Mouse (Mus musculus): ENCODE results near the gene Upb1. TPM values are rescaled to one million over a fixed set of nuclear protein-coding genes. Genes with fewer than 3 reads are reported as not detected.
A peak's percentile ranks its signal among the peaks of the same experiment; 100 is the strongest.

The Upb1 gene
- total RNA-seq, 1 experiment = 0.62 TPM

DNA sequence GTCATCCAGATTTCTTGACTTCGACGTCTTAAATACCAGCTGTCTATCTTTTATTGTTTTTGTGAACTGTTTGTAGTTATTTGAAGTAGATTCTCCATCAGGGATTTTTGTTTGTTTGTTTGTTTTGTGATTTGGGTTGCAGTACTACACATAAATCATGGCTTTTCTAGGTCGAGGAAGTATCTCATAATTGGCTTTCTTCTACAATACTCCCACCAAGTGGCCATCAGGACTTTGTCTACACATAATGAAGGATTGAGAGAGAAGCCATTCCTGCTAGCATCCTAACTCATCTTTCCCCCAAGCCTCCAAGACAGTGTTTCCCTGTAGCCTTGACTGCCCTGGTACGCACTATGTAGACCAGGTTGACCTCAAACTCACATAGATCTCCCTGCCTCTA, 10.1 kb upstream of the Upb1 start:
- Histone ChIP-seq H3K9me3 (ENCODE audit: control insufficient read depth, insufficient read depth, low read depth, low read length) (no peaks in the 10 kb centered on the region), H3K4me3 (ENCODE audit: insufficient read depth in 1 of 2, low read depth in 1 of 2, low read length in 2 of 2, poor library complexity in 1 of 2, severe bottlenecking in 1 of 2) (no peak overlapping the region), H3K36me3 (ENCODE audit: control insufficient read depth, insufficient read depth, low read length, poor library complexity, severe bottlenecking) (no peaks in the 10 kb centered on the region), H3K4me1 (ENCODE audit: control insufficient read depth in 2 of 2, insufficient read depth in 2 of 2, low read length in 2 of 2, poor library complexity in 1 of 2) (no peaks in the 10 kb centered on the region), H3K27ac (ENCODE audit: insufficient read depth, low read depth, low read length, poor library complexity, severe bottlenecking) (no peak overlapping the region), H3K9ac (ENCODE audit: insufficient read depth, low read depth, low read length, poor library complexity, severe bottlenecking) (no peak overlapping the region)
- no peak for DNase-seq (ENCODE audit: low read depth, low spot score)
- in situ Hi-C loops (cut with MboI; ENCODE audit: low sequenced_read_pairs in 2 of 2, unreplicated experiment in 2 of 2) = no loop called here
- TF ChIP-seq HCFC1 (IDR thresholded peaks at IDR 0.05; ENCODE audit: borderline replicate concordance, insufficient read depth, low read length) = no peak
- TF ChIP-seq CHD2 (IDR thresholded peaks at IDR 0.05; ENCODE audit: low read depth, low read length) = no peak
- TF ChIP-seq ZNF384 (IDR thresholded peaks at IDR 0.05; ENCODE audit: low read depth, low read length) = no peak

DNA sequence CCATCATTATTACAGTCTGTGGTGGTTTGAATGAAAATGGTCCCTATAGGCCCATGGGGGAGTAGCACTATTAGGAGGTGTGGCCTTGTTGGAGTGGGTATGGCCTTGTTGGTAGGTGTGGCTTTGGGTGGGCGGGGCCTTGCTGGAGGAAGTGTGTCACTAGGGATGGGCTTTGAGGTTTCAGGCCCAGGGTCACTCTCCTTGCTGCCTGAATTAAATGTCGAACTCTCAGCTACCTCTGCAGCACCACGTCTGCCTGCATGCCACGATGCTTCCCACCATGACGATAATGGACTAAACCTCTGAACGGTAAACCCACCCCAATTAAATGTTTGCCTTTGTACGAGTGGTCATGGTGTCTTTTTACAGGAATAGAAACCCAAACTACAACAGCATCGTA, 6.1 kb upstream of the Upb1 start:
- in situ Hi-C loops (cut with MboI; ENCODE audit: low sequenced_read_pairs in 2 of 2, unreplicated experiment in 2 of 2) = no loop called here
- TF ChIP-seq ZC3H11A (IDR thresholded peaks at IDR 0.05; ENCODE audit: borderline replicate concordance, low read depth, low read length) = no peak
- TF ChIP-seq CHD2 (IDR thresholded peaks at IDR 0.05; ENCODE audit: low read depth, low read length) = no peak
- TF ChIP-seq HCFC1 (IDR thresholded peaks at IDR 0.05; ENCODE audit: borderline replicate concordance, insufficient read depth, low read length) = no peak
- TF ChIP-seq MAFK (IDR thresholded peaks at IDR 0.05; ENCODE audit: insufficient read depth, low read depth, low read length) = no peak
- TF ChIP-seq ZNF384 (IDR thresholded peaks at IDR 0.05; ENCODE audit: low read depth, low read length) = no peak
- Histone ChIP-seq H3K9me3 (ENCODE audit: control insufficient read depth, insufficient read depth, low read depth, low read length) (no peaks in the 10 kb centered on the region), H3K36me3 (ENCODE audit: control insufficient read depth, insufficient read depth, low read length, poor library complexity, severe bottlenecking) (no peaks in the 10 kb centered on the region), H3K4me3 (ENCODE audit: insufficient read depth in 1 of 2, low read depth in 1 of 2, low read length in 2 of 2, poor library complexity in 1 of 2, severe bottlenecking in 1 of 2) (no peak overlapping the region), H3K27ac (ENCODE audit: insufficient read depth, low read depth, low read length, poor library complexity, severe bottlenecking) (no peak overlapping the region), H3K4me1 (ENCODE audit: control insufficient read depth in 2 of 2, insufficient read depth in 2 of 2, low read length in 2 of 2, poor library complexity in 1 of 2) (no peaks in the 10 kb centered on the region), H3K9ac (ENCODE audit: insufficient read depth, low read depth, low read length, poor library complexity, severe bottlenecking) (no peak overlapping the region)
- DNase-seq (ENCODE audit: low read depth, low spot score) = no peak

DNA sequence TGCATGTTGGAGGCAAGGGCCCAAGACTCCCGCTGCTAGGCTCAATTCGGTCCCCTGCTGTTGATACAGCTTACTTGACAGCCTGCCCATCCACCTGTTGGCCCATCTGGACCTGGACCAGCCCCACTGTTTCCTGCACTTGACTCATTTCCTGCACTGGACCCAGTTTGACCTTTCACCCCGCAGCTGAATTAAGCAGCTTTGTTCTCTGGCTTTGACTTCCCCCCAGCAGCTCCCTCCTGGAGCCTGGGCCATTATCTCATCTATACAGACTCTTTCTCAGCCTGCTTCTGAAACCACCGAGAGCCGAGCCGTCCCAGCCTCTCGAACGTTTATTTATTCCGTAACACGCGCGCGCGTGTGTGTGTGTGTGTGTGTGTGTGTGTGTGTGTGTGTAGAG, 3.9 kb upstream of the Upb1 start:
- H3K27ac ChIP-seq (ENCODE audit: insufficient read depth, low read depth, low read length, poor library complexity, severe bottlenecking) = no peak overlapping the region
- H3K4me1 ChIP-seq (ENCODE audit: control insufficient read depth in 2 of 2, insufficient read depth in 2 of 2, low read length in 2 of 2, poor library complexity in 1 of 2) = no peaks in the 10 kb centered on the region
- TF ChIP-seq HCFC1 (IDR thresholded peaks at IDR 0.05; ENCODE audit: borderline replicate concordance, insufficient read depth, low read length) = no peak
- no peak for TF ChIP-seq MAFK (IDR thresholded peaks at IDR 0.05; ENCODE audit: insufficient read depth, low read depth, low read length)
- TF ChIP-seq ZC3H11A (IDR thresholded peaks at IDR 0.05; ENCODE audit: borderline replicate concordance, low read depth, low read length) = no peak
- TF ChIP-seq CHD2 (IDR thresholded peaks at IDR 0.05; ENCODE audit: low read depth, low read length) = no peak
- TF ChIP-seq ZNF384 (IDR thresholded peaks at IDR 0.05; ENCODE audit: low read depth, low read length) = no peak
- H3K4me3 ChIP-seq (ENCODE audit: insufficient read depth in 1 of 2, low read depth in 1 of 2, low read length in 2 of 2, poor library complexity in 1 of 2, severe bottlenecking in 1 of 2) = no peak overlapping the region
- H3K9ac ChIP-seq (ENCODE audit: insufficient read depth, low read depth, low read length, poor library complexity, severe bottlenecking) = no peak overlapping the region
- H3K9me3 ChIP-seq (ENCODE audit: control insufficient read depth, insufficient read depth, low read depth, low read length) = no peaks in the 10 kb centered on the region
- H3K36me3 ChIP-seq (ENCODE audit: control insufficient read depth, insufficient read depth, low read length, poor library complexity, severe bottlenecking) = no peaks in the 10 kb centered on the region
- DNase-seq (ENCODE audit: low read depth, low spot score) = no peak
- in situ Hi-C loops (cut with MboI; ENCODE audit: low sequenced_read_pairs in 2 of 2, unreplicated experiment in 2 of 2) = no loop called here

DNA sequence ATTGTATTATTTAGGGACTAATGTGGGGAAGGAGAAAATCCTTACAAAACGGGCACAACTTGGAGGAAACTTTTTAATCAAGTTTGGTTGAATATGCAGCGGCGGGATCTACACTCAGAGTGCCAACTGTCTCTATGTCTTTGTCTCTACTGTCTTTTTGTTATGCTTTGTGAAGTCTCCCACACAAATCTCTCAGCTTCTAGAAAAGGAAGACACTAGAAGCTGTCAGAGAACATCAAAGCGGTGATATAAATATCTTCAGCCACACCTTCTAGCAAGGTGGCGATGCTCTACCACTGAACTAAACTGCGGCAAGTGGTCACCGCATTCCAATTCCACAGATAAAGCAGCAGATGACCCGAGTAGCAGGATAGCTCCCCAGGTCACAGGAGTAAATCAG, 5.0 kb downstream of the Upb1 start:
- in situ Hi-C loops (cut with MboI; ENCODE audit: low sequenced_read_pairs in 2 of 2, unreplicated experiment in 2 of 2) = no loop called here
- Histone ChIP-seq H3K4me1 (ENCODE audit: control insufficient read depth in 2 of 2, insufficient read depth in 2 of 2, low read length in 2 of 2, poor library complexity in 1 of 2) (peaks cover 2 to 3% of the 10 kb centered on the region in 2 experiments; a peak in 1 of 4 replicates), H3K27ac (ENCODE audit: insufficient read depth, low read depth, low read length, poor library complexity, severe bottlenecking) (no peak overlapping the region), H3K9me3 (ENCODE audit: control insufficient read depth, insufficient read depth, low read depth, low read length) (no peaks in the 10 kb centered on the region), H3K9ac (ENCODE audit: insufficient read depth, low read depth, low read length, poor library complexity, severe bottlenecking) (no peak overlapping the region), H3K36me3 (ENCODE audit: control insufficient read depth, insufficient read depth, low read length, poor library complexity, severe bottlenecking) (no peaks in the 10 kb centered on the region), H3K4me3 (ENCODE audit: insufficient read depth in 1 of 2, low read depth in 1 of 2, low read length in 2 of 2, poor library complexity in 1 of 2, severe bottlenecking in 1 of 2) (no peak overlapping the region)
- DNase-seq (ENCODE audit: low read depth, low spot score) = no peak
- no peak for TF ChIP-seq MAFK (IDR thresholded peaks at IDR 0.05; ENCODE audit: insufficient read depth, low read depth, low read length)
- TF ChIP-seq CHD2 (IDR thresholded peaks at IDR 0.05; ENCODE audit: low read depth, low read length) = no peak
- TF ChIP-seq ZNF384 (IDR thresholded peaks at IDR 0.05; ENCODE audit: low read depth, low read length) = no peak
- TF ChIP-seq ZC3H11A (IDR thresholded peaks at IDR 0.05; ENCODE audit: borderline replicate concordance, low read depth, low read length) = no peak
- no peak for TF ChIP-seq HCFC1 (IDR thresholded peaks at IDR 0.05; ENCODE audit: borderline replicate concordance, insufficient read depth, low read length)

DNA sequence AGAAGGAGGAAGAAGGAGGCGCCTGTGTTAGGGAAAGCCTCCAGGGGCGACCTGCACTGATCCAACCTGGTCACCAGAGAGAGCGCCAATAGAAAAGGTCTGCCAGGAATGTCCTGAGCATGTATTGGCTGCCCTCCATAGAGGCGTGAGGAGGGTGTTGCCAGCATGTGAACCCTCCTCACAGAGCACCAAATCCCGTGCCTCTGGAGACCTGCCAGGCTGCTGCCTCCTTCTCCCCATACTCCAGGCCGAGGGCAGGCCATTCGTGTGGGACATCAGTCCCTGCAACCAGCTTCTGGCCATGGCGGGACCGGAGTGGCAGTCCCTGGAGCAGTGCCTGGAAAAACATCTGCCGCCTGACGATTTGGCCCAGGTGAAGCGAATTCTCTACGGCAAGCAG, 5.8 kb downstream of the Upb1 start:
- no peak overlapping the region for H3K27ac ChIP-seq (ENCODE audit: insufficient read depth, low read depth, low read length, poor library complexity, severe bottlenecking)
- H3K36me3 ChIP-seq (ENCODE audit: control insufficient read depth, insufficient read depth, low read length, poor library complexity, severe bottlenecking) = no peaks in the 10 kb centered on the region
- no peaks in the 10 kb centered on the region for H3K9me3 ChIP-seq (ENCODE audit: control insufficient read depth, insufficient read depth, low read depth, low read length)
- H3K4me1 ChIP-seq (ENCODE audit: control insufficient read depth in 2 of 2, insufficient read depth in 2 of 2, low read length in 2 of 2, poor library complexity in 1 of 2) = peaks cover 2 to 3% of the 10 kb centered on the region in 2 experiments; a peak in 1 of 4 replicates
- H3K9ac ChIP-seq (ENCODE audit: insufficient read depth, low read depth, low read length, poor library complexity, severe bottlenecking) = peak overlapping the region; percentile 36; the same call in 1 of the 2 replicates
- peak overlapping the region; percentile 46 to 49 for H3K4me3 ChIP-seq (ENCODE audit: insufficient read depth in 1 of 2, low read depth in 1 of 2, low read length in 2 of 2, poor library complexity in 1 of 2, severe bottlenecking in 1 of 2)
- in situ Hi-C loops (cut with MboI; ENCODE audit: low sequenced_read_pairs in 2 of 2, unreplicated experiment in 2 of 2) = no loop called here
- no peak for DNase-seq (ENCODE audit: low read depth, low spot score)
- TF ChIP-seq HCFC1 (IDR thresholded peaks at IDR 0.05; ENCODE audit: borderline replicate concordance, insufficient read depth, low read length) = no peak
- no peak for TF ChIP-seq ZNF384 (IDR thresholded peaks at IDR 0.05; ENCODE audit: low read depth, low read length)
- TF ChIP-seq CHD2 (IDR thresholded peaks at IDR 0.05; ENCODE audit: low read depth, low read length) = no peak
- no peak for TF ChIP-seq ZC3H11A (IDR thresholded peaks at IDR 0.05; ENCODE audit: borderline replicate concordance, low read depth, low read length)
- no peak for TF ChIP-seq MAFK (IDR thresholded peaks at IDR 0.05; ENCODE audit: insufficient read depth, low read depth, low read length)

All from ES-E14 (cell line).